Mouse (Mus musculus): ENCODE data around the gene Olfr829. TPM values are rescaled to one million over a fixed set of nuclear protein-coding genes. Genes with fewer than 3 reads are reported as not detected.

Olfr829 gene
- polyA plus RNA-seq (2014; fragmentation: Illumina TruSeq; extraction: RNeasy Lipid Tissue Mini Kit (QIAGEN cat#74804); ENCODE audit: low read depth, low replicate concordance) = not detected

GRCm38 (mm10) chr9:18854633-18855032, at the start of gene Olfr829:
Gene Olfr829, plus strand, starts transcription at chr9:18854933.

DNA sequence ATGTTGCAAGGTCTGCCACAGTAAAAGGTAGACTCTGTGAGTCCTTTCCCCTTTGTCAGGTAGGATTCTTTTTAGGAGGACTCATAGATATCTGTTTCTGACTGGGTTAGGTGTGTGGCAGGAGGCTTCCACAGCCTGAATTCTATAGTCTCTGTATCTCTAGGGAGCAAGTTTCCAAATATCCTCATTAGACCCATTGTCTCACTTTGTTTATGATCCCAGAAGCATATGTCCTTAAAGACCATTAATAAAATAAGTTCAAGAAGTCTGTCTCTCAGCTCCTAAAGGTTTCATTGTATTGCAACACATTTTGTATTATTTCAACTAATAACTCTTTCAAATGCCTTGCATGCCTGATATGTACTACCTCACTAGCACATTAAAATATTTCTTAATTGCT, 35.3 kb upstream of the Olfr829 start, which contains the start of gene Olfr828:
Gene Olfr828, minus strand, starts transcription at position 101 of the 400 bp plus-strand sequence.

GRCm38 (mm10) chr9:18874393-18874792, 19.7 kb downstream of the Olfr829 start, which contains the start of gene Olfr830:
Gene Olfr830, plus strand, starts transcription at chr9:18874693.

Other genes starting within 250 kb of the Olfr829 start
- not detected for gene Muc16, start 180.4 kb upstream of the Olfr829 start, polyA plus RNA-seq (2014; fragmentation: Illumina TruSeq; extraction: RNeasy Lipid Tissue Mini Kit (QIAGEN cat#74804); ENCODE audit: low read depth, low replicate concordance)
- not detected for gene Olfr24, start 90.9 kb upstream of the Olfr829 start, polyA plus RNA-seq (2014; fragmentation: Illumina TruSeq; extraction: RNeasy Lipid Tissue Mini Kit (QIAGEN cat#74804); ENCODE audit: low read depth, low replicate concordance)
- gene Olfr828, start 35.4 kb upstream of the Olfr829 start, polyA plus RNA-seq (2014; fragmentation: Illumina TruSeq; extraction: RNeasy Lipid Tissue Mini Kit (QIAGEN cat#74804); ENCODE audit: low read depth, low replicate concordance) = not detected
- gene Olfr830, start 19.8 kb downstream of the Olfr829 start, polyA plus RNA-seq (2014; fragmentation: Illumina TruSeq; extraction: RNeasy Lipid Tissue Mini Kit (QIAGEN cat#74804); ENCODE audit: low read depth, low replicate concordance) = not detected
- not detected for gene Olfr832, start 82.2 kb downstream of the Olfr829 start, polyA plus RNA-seq (2014; fragmentation: Illumina TruSeq; extraction: RNeasy Lipid Tissue Mini Kit (QIAGEN cat#74804); ENCODE audit: low read depth, low replicate concordance)
- not detected for gene Olfr834, start 133.1 kb downstream of the Olfr829 start, polyA plus RNA-seq (2014; fragmentation: Illumina TruSeq; extraction: RNeasy Lipid Tissue Mini Kit (QIAGEN cat#74804); ENCODE audit: low read depth, low replicate concordance)
- gene Olfr835, start 177.8 kb downstream of the Olfr829 start, polyA plus RNA-seq (2014; fragmentation: Illumina TruSeq; extraction: RNeasy Lipid Tissue Mini Kit (QIAGEN cat#74804); ENCODE audit: low read depth, low replicate concordance) = not detected